Mouse (Mus musculus) ES-E14 (cell line): ENCODE results near the gene Cubn. TPM values are rescaled to one million over a fixed set of nuclear protein-coding genes. Genes with fewer than 3 reads are reported as not detected.

Experiments used
- DNase-seq: peaks from one replicate; pipeline ENCODE4 v3.0.0-alpha.2; 2013; ENCODE audit warnings: low read depth, low spot score
- H3K27ac ChIP-seq: 2 replicates; pipeline ENCODE4 v1.5.1; 2012; ENCODE audit warnings: low read depth, mild to moderate bottlenecking, low read length, moderate library complexity, mixed read lengths; ENCODE audit not compliant: poor library complexity, insufficient read depth, severe bottlenecking
- H3K36me3 ChIP-seq: 2 replicates; pipeline ENCODE4 v1.6.1; 2012; ENCODE audit warnings: mild to moderate bottlenecking, low read length, moderate library complexity, mixed read lengths; ENCODE audit not compliant: control insufficient read depth, poor library complexity, insufficient read depth, severe bottlenecking
- H3K4me1 ChIP-seq, 2 experiments: fragments of 150-350 bp in 1 of 2; sonication (generic) in 1 of 2; 2 replicates each; pipeline ENCODE4 v1.6.1; 2012; ENCODE audit warnings: low read length in 2 of 2, mild to moderate bottlenecking in 1 of 2, mixed read lengths in 1 of 2; ENCODE audit not compliant: control insufficient read depth in 2 of 2, insufficient read depth in 2 of 2, poor library complexity in 1 of 2
- H3K4me3 ChIP-seq, 2 experiments: fragments of 150-350 bp in 1 of 2; sonication (generic) in 1 of 2; 2 replicates each; pipeline ENCODE4 v1.5.1; 2012; ENCODE audit warnings: low read length in 2 of 2, low read depth in 1 of 2, mild to moderate bottlenecking in 1 of 2, mixed read lengths in 1 of 2; ENCODE audit not compliant: insufficient read depth in 1 of 2, poor library complexity in 1 of 2, severe bottlenecking in 1 of 2
- H3K9ac ChIP-seq: 2 replicates; pipeline ENCODE4 v1.6.1; 2012; ENCODE audit warnings: low read depth, mild to moderate bottlenecking, low read length, mixed read lengths; ENCODE audit not compliant: poor library complexity, insufficient read depth, severe bottlenecking
- H3K9me3 ChIP-seq: fragments of 150-350 bp; sonication (generic); 2 replicates; pipeline ENCODE4 v1.6.1; 2012; ENCODE audit warnings: low read depth, mild to moderate bottlenecking, low read length; ENCODE audit not compliant: control insufficient read depth, insufficient read depth
- CHD2 ChIP-seq: IDR thresholded peaks from 2 replicates; pipeline ENCODE4 v1.6.1; 2014; ENCODE audit warnings: mild to moderate bottlenecking, low read depth, low read length, inconsistent platforms
- HCFC1 ChIP-seq: IDR thresholded peaks from 2 replicates; pipeline ENCODE4 v1.6.1; 2012; ENCODE audit warnings: low read length, inconsistent platforms, borderline replicate concordance; ENCODE audit not compliant: insufficient read depth
- MAFK ChIP-seq: IDR thresholded peaks from 2 replicates; pipeline ENCODE4 v1.6.1; 2014; ENCODE audit warnings: mild to moderate bottlenecking, low read depth, low read length, inconsistent platforms; ENCODE audit not compliant: insufficient read depth
- ZC3H11A ChIP-seq: IDR thresholded peaks from 2 replicates; pipeline ENCODE4 v1.6.1; 2012; ENCODE audit warnings: low read depth, mild to moderate bottlenecking, inconsistent platforms, low read length, borderline replicate concordance
- ZNF384 ChIP-seq: IDR thresholded peaks from 2 replicates; pipeline ENCODE4 v1.6.1; 2012; ENCODE audit warnings: low read depth, low read length, inconsistent platforms
- in situ Hi-C, 2 experiments: fragments of 600-800 bp; cut with MboI; formaldehyde crosslinking; loops; one replicate each; pipeline ENCODE4 v1.15.1; 2025; ENCODE audit warnings: low sequenced_read_pairs in 2 of 2, inconsistent platforms in 1 of 2; ENCODE audit not compliant: unreplicated experiment in 2 of 2
- total RNA-seq: library from RNA; depleted of rRNA; stranded (reverse); fragments of 300-350 nt; gene quantifications from 2 replicates; pipeline ENCODE4 v1.2.3, GENCODE M21; 2012

Gene Cubn
- total RNA-seq, 1 experiment, result 18.2 TPM

DNA sequence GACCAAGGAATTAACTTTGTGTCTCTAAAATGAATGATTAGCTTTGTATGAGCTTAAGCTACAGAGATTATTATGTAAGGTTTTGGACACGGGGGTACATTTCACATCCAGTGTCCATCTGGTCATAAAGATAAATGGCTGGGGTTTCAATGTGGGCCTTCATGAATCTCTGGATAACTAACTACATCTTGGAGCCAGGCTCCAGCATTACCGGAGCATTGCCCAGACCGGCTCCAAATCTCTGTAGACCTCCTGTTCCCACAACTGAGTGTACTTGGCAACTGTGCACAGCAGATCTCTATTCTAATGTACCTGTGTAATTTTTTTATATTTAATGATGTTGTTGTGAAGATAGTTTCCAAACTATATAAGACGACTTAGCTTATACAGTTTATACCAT, 115.4 kb downstream of the Cubn start:
- Histone ChIP-seq H3K9me3 (no peaks in the 10 kb centered on the region), H3K36me3 (no peaks in the 10 kb centered on the region), H3K9ac (no peak overlapping the region), H3K27ac (no peak overlapping the region), H3K4me3 (no peak overlapping the region), H3K4me1 (peaks cover 8 to 10% of the 10 kb centered on the region in 2 experiments)
- in situ Hi-C loops, result no loop called here
- no peak for DNase-seq
- no peak for TF ChIP-seq ZNF384
- TF ChIP-seq ZC3H11A, result no peak
- TF ChIP-seq CHD2, result no peak
- no peak for TF ChIP-seq MAFK
- TF ChIP-seq HCFC1, result no peak

DNA sequence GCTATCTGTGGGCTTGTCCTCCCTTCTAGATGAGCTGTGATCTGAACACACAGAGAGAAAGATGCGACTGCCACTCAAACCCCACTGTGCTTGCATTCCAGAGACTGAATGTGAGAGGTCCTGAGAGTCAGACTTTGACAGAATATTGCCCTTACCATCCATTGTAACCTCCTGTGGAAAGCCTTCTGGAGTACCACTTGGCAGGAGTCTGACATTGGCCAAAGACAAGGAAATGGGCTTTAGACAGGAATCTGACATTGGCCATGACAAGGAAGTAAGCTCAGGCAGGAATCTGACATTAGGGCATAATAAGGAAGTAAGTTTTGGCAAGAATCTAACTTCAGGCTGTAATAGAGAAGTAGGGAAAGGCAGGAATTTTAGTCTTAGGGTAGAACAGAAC, 118.3 kb downstream of the Cubn start:
- Histone ChIP-seq H3K4me3 (no peak overlapping the region), H3K36me3 (no peaks in the 10 kb centered on the region), H3K9ac (no peak overlapping the region), H3K27ac (no peak overlapping the region), H3K4me1 (peaks cover 17 to 21% of the 10 kb centered on the region in 2 experiments), H3K9me3 (no peaks in the 10 kb centered on the region)
- no peak for DNase-seq
- in situ Hi-C loops, result no loop called here
- TF ChIP-seq ZNF384, result no peak
- no peak for TF ChIP-seq ZC3H11A

DNA sequence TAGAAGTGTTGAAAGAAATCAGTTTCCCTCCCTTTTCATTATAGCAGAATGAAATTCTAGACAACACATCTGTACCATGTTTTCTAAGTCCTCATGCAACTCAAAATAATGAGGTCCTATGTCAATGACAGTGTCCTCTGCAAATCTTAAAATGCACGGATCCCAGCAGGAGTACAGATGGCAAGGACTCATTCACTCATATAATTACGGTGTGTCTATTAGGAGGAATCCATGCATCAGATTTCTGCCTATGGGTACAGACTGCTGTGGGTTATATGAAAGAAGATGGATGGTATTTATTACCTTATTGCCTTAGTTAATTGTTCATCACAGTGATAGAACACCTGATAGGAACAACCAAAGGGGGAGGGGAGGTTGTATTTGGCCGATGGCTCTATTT, 118.8 kb downstream of the Cubn start:
- no peak overlapping the region; the same call in 1 of the 2 replicates for H3K27ac ChIP-seq

DNA sequence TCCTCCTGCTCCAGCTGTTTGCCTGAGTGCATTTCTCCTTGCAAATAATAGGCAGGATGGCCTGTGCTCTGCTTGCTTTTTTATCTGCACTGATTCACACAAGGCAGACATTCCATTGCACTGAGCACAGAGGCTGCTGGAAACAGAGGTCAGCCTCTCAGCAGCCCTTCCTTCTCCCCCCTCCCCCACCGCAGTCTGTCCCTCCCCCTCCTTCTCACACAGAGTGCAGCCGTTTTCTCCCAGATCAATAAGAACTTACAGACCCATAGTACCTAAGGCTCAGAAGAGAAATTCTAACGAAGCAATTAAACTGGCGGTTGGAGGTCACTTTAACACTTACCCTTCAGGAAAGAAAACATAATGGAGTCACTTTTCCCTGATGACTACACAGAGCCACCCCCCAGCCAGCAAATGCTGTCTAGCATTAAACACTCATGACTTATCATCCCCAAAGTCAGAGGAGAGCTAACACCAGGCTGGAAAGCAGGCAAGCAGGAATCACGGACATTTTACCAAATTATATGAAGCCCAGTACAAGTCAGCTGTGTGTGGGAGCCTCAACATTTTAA, 119.3 kb downstream of the Cubn start:
- H3K9me3 ChIP-seq, result no peaks in the 10 kb centered on the region
- TF ChIP-seq CHD2, result no peak
- no peak for TF ChIP-seq ZNF384
- no peak for TF ChIP-seq MAFK
- no peak for TF ChIP-seq HCFC1
- no peak for TF ChIP-seq ZC3H11A
- H3K9ac ChIP-seq, result no peak overlapping the region
- peaks cover 17 to 21% of the 10 kb centered on the region in 2 experiments for H3K4me1 ChIP-seq
- H3K27ac ChIP-seq, result peak overlapping the region; percentile 66; the same call in 1 of the 2 replicates
- peak; percentile 39 for DNase-seq
- no peak overlapping the region for H3K4me3 ChIP-seq
- no peaks in the 10 kb centered on the region for H3K36me3 ChIP-seq
- in situ Hi-C loops, result no loop called here

More for the DNA sequence above, 118.8 kb downstream of the Cubn start:
- H3K4me3 ChIP-seq, result no peak overlapping the region
- peaks cover 17 to 21% of the 10 kb centered on the region in 2 experiments for H3K4me1 ChIP-seq
- TF ChIP-seq HCFC1 (no peak), ZNF384 (no peak), ZC3H11A (no peak), MAFK (no peak), CHD2 (no peak)
- DNase-seq, result no peak
- H3K9ac ChIP-seq, result no peak overlapping the region
- H3K36me3 ChIP-seq, result no peaks in the 10 kb centered on the region
- in situ Hi-C loops, result no loop called here
- H3K9me3 ChIP-seq, result no peaks in the 10 kb centered on the region

DNA sequence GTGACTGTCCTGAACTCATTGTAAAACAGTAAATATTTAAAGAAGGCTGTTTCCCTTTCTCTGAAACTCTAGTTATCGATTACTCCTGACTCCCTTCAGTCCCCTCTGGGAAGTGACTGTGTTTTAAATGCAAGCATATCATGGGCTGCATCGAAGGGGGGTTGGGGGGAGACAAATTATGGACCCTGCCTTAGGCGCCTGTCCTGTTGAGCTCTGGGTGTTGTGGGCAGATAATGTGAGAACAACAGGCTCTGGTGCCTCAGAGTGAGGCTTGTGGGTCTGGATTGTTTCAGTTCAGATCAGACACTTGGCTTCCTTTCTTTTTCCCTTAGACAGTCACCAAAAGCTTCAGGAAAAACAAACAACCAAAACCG, 119.8 kb downstream of the Cubn start:
- peak overlapping the region; percentile 36; the same call in 1 of the 2 replicates for H3K9ac ChIP-seq
- H3K9me3 ChIP-seq, result no peaks in the 10 kb centered on the region
- H3K36me3 ChIP-seq, result no peaks in the 10 kb centered on the region
- TF ChIP-seq CHD2 (no peak), ZC3H11A (no peak), HCFC1 (no peak), MAFK (no peak), ZNF384 (no peak)
- in situ Hi-C loops, result no loop called here
- H3K4me1 ChIP-seq, result peaks cover 17 to 21% of the 10 kb centered on the region in 2 experiments
- no peak for DNase-seq
- H3K4me3 ChIP-seq, result no peak overlapping the region
- peak overlapping the region; percentile 66; the same call in 1 of the 2 replicates for H3K27ac ChIP-seq
